Mouse (Mus musculus): Measurements from ENCODE around the gene Cpsf4l.

DNA sequence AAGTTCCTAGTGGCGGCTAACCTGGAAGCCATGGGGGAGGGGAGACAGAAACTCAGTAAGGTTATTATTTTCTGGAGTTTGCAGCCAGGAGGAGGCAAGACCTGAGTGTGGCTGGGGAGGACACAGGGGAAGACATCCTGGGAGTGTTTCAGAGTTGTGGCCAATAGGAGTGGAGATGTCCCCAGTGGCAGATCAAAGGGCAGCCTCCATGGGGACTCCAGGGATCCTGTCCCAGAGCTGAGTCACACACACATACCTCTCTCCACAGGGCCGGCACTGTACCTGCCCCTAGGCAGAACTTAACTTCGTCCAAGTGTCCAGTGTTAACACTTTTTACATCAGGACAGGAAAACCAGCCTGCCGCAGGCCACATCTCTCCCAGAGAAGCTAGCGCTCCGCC is 25.3 kb upstream of the Cpsf4l start:
- no peak for TF ChIP-seq GATA1 (IDR thresholded peaks at IDR 0.05; ENCODE audit: borderline replicate concordance, low read length)
- no peak for TF ChIP-seq CTCF (IDR thresholded peaks at IDR 0.05; ENCODE audit: low read depth, low read length)
- TF ChIP-seq TAL1 (conservative IDR thresholded peaks at IDR 0.05; ENCODE audit: low read depth, low read length), result no peak
- TF ChIP-seq POLR2AphosphoS5 (IDR thresholded peaks at IDR 0.05; ENCODE audit: insufficient replicate concordance, low read depth, low read length), result no peak
- no peak for TF ChIP-seq GATA2 (IDR thresholded peaks at IDR 0.05; ENCODE audit: borderline replicate concordance, low read depth, low read length)
